Mouse (Mus musculus): ENCODE results near the gene Galnt14.

The Galnt14 gene

GRCm38 (mm10) chr17:73710042-73710911 lies at the start of gene Galnt14:
Gene Galnt14 (minus strand): TSS chr17:73710453.
- DNase-seq, result peak; percentile 62

DNA sequence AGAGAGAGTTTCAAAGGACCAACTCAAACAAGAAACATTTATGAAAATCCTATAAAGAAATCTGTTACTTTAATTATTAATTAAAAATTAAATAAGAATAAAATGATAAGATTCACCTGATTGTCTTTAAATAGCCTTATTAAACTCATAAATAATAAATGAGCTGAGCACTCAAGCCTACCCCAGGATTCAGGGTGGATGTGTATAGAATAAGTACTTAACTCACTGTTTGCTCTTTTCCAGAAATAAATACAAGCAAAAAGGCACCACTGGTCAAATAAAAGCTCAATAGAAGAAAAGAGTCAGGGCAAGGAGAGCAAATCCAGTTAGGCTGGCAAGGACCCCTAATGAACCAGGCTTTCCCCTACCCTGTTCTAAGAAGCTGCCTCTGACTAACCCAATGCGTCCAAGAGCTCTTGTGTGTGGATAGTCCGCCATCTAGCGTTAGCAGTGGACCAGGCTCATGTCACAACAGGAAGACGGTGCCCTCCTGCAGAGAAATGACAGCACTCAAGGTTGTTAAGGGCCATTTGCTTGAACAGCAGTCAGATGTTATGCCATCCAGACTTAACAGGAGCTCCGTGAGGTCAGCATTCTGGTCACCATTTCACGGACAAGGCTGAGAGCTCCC lies 33.5 kb upstream of the Galnt14 start:
- peak; percentile 79 for DNase-seq

- DNase-seq, result no peak
These were observed 13.8 kb upstream of the Galnt14 start for GRCm38 (mm10) chr17:73723885-73724682.

GRCm38 (mm10) chr17:73719021-73719748 lies 8.9 kb upstream of the Galnt14 start:
- no peak for DNase-seq

- no peak for DNase-seq
These were observed 6.4 kb upstream of the Galnt14 start for GRCm38 (mm10) chr17:73716684-73717083.

GRCm38 (mm10) chr17:73714440-73715221 lies 4.4 kb upstream of the Galnt14 start:
- DNase-seq, result no peak

DNA sequence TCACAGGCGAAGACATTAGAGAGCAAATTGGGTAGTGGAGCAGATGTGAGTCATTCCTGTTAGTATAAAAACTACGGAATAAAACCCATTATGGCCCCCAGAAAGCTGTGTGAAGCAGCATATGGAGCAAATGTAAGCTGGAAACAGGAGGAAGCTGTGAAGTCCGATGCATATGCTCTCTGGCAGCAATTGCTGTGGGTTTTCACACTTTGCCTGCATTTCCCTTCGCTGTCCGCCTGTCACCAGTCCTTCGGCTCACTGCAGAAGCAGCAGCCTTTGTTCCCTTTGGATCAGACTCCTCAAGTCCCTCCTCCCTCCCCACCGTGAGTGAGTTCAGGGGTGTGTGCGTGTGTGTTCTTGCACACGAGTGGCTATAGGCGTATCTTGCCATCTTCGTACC lies 3.1 kb upstream of the Galnt14 start:
- peak; percentile 83 for DNase-seq

GRCm38 (mm10) chr17:73711919-73712318 lies 1.7 kb upstream of the Galnt14 start:
- DNase-seq, result peak; percentile 86

- DNase-seq, result peak; percentile 42
These were observed 867 bp downstream of the Galnt14 start for GRCm38 (mm10) chr17:73709131-73710041.

- no peak for DNase-seq
These were observed 1.8 kb downstream of the Galnt14 start for GRCm38 (mm10) chr17:73708451-73708850.

GRCm38 (mm10) chr17:73703571-73703970 lies 6.7 kb downstream of the Galnt14 start:
- no peak for DNase-seq

DNA sequence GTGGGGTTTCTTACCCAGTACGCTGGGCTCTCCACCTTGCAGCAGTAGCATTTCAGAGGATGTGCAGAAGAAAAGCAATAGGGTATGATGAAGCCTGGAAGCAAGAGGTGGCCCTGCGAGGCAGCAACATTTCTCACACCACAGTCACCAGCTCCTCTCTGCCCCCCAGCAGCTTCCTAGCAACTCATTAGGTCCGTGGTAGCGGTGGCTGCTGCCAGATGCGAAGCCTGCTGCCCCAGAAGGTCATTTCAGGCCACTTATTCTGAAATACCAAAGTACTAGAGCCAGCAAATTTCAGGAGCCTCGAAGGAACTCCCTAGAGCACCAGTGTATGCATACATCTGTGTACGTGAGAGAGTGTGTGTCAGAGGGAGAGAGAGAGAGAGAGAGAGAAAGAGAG lies 9.2 kb downstream of the Galnt14 start:
- DNase-seq, result no peak

DNA sequence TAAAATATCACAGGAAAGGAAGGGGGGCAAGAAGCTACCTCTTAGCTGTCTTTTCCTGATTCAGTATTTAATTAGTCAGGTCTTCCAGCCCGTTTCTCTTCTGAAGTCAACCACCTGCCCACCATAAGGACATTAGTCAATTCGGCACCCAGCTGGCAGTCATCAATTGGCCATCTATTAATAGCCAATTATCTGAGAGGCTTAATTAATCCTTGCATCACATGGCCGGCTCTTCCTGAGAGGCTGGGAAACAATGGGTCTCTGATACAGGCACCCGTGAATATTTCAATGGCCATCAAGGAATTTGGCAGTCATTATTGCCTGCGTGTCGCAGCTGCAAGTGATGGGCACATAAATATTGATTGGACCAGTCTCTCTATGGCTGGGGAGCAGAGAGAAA lies 10.4 kb downstream of the Galnt14 start:
- no peak for DNase-seq

GRCm38 (mm10) chr17:73694206-73694952 lies 15.9 kb downstream of the Galnt14 start:
- DNase-seq, result no peak

GRCm38 (mm10) chr17:73688261-73688660 lies 22.0 kb downstream of the Galnt14 start:
- DNase-seq, result no peak

DNA sequence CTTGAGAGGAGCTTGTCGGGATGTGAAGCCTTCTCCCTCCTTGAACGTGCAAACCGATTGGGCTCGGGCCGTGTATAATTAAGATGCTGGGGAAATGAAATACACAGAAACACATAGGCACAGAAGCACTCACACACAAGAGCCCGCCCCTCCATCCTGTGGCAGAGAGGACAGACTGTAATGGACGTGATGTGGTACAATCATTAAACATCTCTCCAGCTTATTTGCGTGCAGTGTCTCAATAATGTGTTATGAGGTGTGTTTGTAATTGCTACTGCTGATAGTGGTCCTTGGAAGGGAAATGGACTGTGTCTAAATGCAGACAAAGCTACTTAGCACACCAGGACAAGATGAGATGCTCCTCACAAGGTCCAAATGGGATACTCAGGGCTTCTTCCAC lies 24.0 kb downstream of the Galnt14 start:
- no peak for DNase-seq

DNA sequence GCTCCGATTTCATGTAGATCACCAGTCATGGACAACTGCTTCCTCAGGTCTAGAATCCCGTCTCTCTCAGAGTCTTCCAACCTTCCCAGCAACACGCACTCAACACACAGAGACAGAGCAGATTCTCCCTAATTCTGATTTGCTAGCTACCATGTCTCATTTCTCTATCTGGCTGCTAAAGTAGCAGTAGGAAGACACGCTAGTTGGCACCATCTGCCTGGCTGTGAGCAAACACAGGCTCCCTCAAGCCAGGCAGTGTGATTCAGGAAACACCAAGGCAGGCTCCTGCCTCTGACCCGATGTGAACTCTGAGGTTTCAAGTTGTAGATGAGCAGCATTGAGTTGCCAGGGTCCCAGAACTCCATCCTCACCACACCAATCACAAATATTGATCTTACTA lies 25.5 kb downstream of the Galnt14 start:
- peak; percentile 18 for DNase-seq

GRCm38 (mm10) chr17:73671921-73672320 lies 38.3 kb downstream of the Galnt14 start:
- DNase-seq, result no peak

- no peak for DNase-seq
These were observed 40.2 kb downstream of the Galnt14 start for GRCm38 (mm10) chr17:73670048-73670447.

DNA sequence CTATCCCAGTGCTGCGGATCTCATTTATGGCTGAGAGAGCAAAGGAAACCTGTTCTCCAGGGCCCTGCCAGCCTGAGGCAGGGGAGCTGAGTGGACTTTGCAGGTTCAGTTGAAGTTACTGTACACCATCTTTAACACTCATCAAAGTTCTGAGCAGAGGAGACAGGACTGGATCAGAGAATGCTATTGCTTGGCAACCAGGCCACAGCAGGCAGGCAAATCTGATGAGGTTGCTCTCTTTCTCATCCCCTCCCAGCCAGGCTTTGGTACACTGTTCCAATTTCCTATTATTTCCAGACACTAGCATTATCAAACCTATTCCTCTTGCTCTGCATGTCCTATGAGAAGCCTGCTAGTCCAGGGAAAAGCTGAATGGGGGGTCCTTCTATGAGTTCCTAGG lies 41.3 kb downstream of the Galnt14 start:
- no peak for DNase-seq
